Mouse (Mus musculus) heart, adult 2 months (tissue): Measurements from ENCODE around the gene Cnn2.

ENCODE experiments used
- CTCF ChIP-seq: fragments of 200-600 bp; IDR thresholded peaks from 2 replicates; pipeline ENCODE4 v1.8.1; 2022; ENCODE audit warnings: antibody characterized with exemption, mild to moderate bottlenecking, moderate library complexity
- EP300 ChIP-seq: fragments of 200-500 bp; IDR thresholded peaks from 2 replicates; pipeline ENCODE4 v1.6.1; 2011; ENCODE audit warnings: low read depth, low read length, control low read depth; ENCODE audit not compliant: insufficient read depth
- POLR2A ChIP-seq: fragments of 200-500 bp; IDR thresholded peaks from 2 replicates; pipeline ENCODE4 v1.6.1; 2011; ENCODE audit warnings: mild to moderate bottlenecking, low read depth, low read length, control low read depth; ENCODE audit not compliant: insufficient read depth

DNA sequence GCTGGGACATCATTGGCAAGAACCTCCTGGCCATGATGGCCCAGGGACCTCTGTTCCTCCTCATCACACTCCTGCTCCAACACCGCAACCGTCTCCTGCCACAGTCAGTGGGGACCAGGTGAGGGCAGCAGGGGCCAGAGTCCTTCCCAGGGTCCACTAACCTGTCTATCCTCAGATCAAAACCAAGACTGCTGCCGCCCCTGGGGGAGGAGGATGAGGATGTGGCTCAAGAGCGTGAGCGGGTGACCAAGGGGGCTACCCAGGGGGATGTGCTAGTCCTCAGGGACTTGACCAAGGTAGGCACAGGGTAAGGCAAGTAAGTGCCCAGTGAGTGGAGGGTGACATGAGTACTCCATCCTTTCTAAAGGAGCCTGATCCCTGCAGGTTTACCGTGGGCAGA lies 23.4 kb downstream of the Cnn2 start:
- TF ChIP-seq CTCF: no peak
- no peak for TF ChIP-seq POLR2A
- no peak for TF ChIP-seq EP300
